Mouse (Mus musculus) heart, adult 2 months (tissue): ENCODE results near the gene Sap30.

ENCODE experiments used
- CTCF ChIP-seq: fragments of 200-600 bp; IDR thresholded peaks from 2 replicates; pipeline ENCODE4 v1.8.1; 2022; ENCODE audit warnings: antibody characterized with exemption, mild to moderate bottlenecking, moderate library complexity
- EP300 ChIP-seq: fragments of 200-500 bp; IDR thresholded peaks from 2 replicates; pipeline ENCODE4 v1.6.1; 2011; ENCODE audit warnings: low read depth, low read length, control low read depth; ENCODE audit not compliant: insufficient read depth

DNA sequence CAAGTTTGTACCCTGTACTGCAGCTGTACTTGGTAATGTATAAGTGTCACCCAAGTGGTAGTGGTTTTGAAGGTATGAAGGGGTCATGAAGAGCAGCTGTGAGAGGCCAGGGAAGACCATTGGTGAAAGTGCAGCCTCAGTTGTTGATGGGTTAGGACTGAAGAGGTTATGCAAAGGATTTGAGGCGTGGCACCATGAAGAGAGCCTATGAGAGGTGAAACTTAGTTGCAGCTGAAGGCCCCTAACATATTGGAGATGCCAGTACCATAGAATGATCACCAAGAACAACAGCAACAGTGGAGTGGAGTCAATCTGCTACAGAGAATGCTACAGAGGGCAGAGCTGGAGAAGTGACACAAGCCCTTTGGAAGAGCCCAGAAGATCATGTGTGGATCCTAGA lies 1.7 kb upstream of the Sap30 start:
- TF ChIP-seq CTCF (no peak), EP300 (no peak)
